Mouse (Mus musculus) lung, postnatal 0 days (tissue): ENCODE measurements around the gene Cldn14. TPM values are rescaled to one million over a fixed set of nuclear protein-coding genes. Genes with fewer than 3 reads are reported as not detected.

Experiments
- ATAC-seq: fragments of 200-750 bp; cut with Nextera tagmentation; 2 replicates; pipeline ENCODE4 v1.8.0; 2017; ENCODE audit warnings: moderate library complexity
- DNase-seq: peaks from one replicate; pipeline ENCODE4 v3.0.0-alpha.2; 2016; ENCODE audit warnings: low spot score
- H3K27ac ChIP-seq: fragments of 300-500 bp; sonication (generic); 2 replicates; pipeline ENCODE4 v1.5.1; 2014; ENCODE audit warnings: antibody characterized with exemption, mild to moderate bottlenecking, low read length, mixed read lengths
- H3K27me3 ChIP-seq: fragments of 300-500 bp; sonication (generic); replicated peaks from 2 replicates; pipeline ENCODE4 v1.6.1; 2014; ENCODE audit warnings: low read length, mixed read lengths; ENCODE audit not compliant: insufficient read depth
- H3K36me3 ChIP-seq: fragments of 300-500 bp; sonication (generic); 2 replicates; pipeline ENCODE4 v1.6.1; 2014; ENCODE audit warnings: low read length, mixed read lengths; ENCODE audit not compliant: insufficient read depth
- H3K4me1 ChIP-seq: fragments of 300-500 bp; sonication (generic); 2 replicates; pipeline ENCODE4 v1.6.1; 2014; ENCODE audit warnings: antibody characterized with exemption, low read depth, low read length, mixed read lengths; ENCODE audit not compliant: insufficient read depth
- H3K4me2 ChIP-seq: fragments of 300-500 bp; sonication (generic); replicated peaks from 2 replicates; pipeline ENCODE4 v1.6.1; 2014; ENCODE audit warnings: low read depth, mild to moderate bottlenecking, low read length, moderate library complexity, mixed read lengths
- H3K4me3 ChIP-seq: fragments of 300-500 bp; sonication (generic); 2 replicates; pipeline ENCODE4 v1.5.1; 2014; ENCODE audit warnings: low read depth, low read length
- H3K9ac ChIP-seq: fragments of 300-500 bp; sonication (generic); replicated peaks from 2 replicates; pipeline ENCODE4 v1.6.1; 2014; ENCODE audit warnings: low read depth, mild to moderate bottlenecking
- H3K9me3 ChIP-seq: fragments of 300-500 bp; sonication (generic); 2 replicates; pipeline ENCODE4 v1.6.1; 2016; ENCODE audit warnings: low read length, mixed read lengths
- CTCF ChIP-seq: IDR thresholded peaks from 2 replicates; pipeline ENCODE4 v1.5.1; 2016; ENCODE audit warnings: antibody characterized with exemption, mild to moderate bottlenecking
- EP300 ChIP-seq: IDR thresholded peaks from 2 replicates; pipeline ENCODE4 v1.6.1; 2016; ENCODE audit warnings: antibody characterized with exemption, mild to moderate bottlenecking, control low read depth
- WGBS: fragments of 180-500 bp; shearing (Covaris S2); extraction: QIAGEN DNeasy Blood & Tissue Kit; methylation state at CpG from one replicate; pipeline ENCODE4 v1.1.7; 2014; 5-methylcytosine and 5-hydroxymethylcytosine counted together
- polyA plus RNA-seq: library from polyadenylated mRNA; unstranded; fragments of >200 nt; fragmentation: Nextera tagmentation; extraction: Ambion mirVana; gene quantifications from 2 replicates; pipeline ENCODE4 v1.2.1, GENCODE M21; 2015

Cldn14 gene
- polyA plus RNA-seq, 1 experiment from 2014 or later = not detected

DNA sequence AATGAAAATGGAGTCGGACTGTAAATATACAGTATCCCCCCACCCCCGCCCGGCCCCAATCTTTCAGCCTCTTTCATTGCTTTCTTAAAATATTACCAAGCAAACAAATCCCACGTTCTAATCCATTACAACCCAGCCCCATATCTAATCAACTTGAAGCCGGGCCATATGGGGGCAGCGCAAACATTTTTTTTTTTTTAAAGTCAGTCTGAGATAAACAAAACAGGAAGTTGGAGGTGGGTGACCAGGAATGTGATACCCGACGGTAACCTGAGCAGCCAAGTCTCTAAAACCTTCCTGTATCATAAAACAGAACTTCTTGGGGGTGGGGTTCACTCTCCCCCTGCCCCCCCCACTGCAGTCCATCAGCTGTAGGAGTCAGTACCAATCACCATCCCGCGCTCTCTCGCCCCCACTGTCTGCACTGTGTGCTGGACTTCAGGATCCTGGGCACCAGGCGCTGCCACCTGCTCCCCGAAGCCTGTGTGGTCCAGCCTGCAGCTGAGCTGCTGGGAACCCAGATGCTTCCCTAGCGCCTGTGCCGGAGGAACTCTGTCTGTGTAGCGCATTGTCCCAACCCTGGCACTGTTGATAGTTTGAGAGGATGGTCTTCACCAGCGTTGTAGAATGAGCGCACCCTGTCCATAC, 32.6 kb upstream of the Cldn14 start:
- Histone ChIP-seq H3K9me3 (no peaks in the 10 kb centered on the region), H3K27ac (no peak overlapping the region), H3K4me2 (no peak overlapping the region), H3K27me3 (no peaks in the 10 kb centered on the region), H3K4me3 (no peak overlapping the region), H3K36me3 (no peaks in the 10 kb centered on the region), H3K9ac (no peak overlapping the region), H3K4me1 (no peaks in the 10 kb centered on the region)
- DNase-seq (no peak), ATAC-seq (no peak)
- TF ChIP-seq CTCF (no peak), EP300 (no peak)
- 51% methylated on average over 18 of the region's 18 CpGs for WGBS

DNA sequence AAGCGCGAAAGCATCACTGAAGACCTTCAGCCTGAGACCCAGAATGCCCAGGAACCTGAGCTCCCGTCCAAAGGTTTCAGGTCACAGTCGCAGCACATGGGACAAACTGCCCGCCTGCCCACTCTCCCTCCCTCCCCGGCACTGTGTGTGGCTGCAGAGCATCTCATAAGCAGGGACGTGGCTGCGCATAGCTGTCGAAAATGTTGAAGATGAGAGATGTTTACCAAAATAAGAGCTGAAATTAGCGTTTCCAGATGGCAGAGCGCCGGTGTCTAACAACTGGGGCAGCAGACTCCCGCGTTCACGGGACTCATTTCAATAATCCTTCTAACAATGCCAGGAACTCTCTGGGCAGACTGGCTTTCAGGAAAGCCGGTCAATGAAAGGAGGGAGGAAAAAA, 31.8 kb upstream of the Cldn14 start:
- H3K4me1 ChIP-seq = no peaks in the 10 kb centered on the region
- no peak for ATAC-seq
- WGBS = 33% methylated on average over 16 of the region's 16 CpGs
- H3K27me3 ChIP-seq = no peaks in the 10 kb centered on the region
- no peak overlapping the region for H3K27ac ChIP-seq
- H3K9me3 ChIP-seq = no peaks in the 10 kb centered on the region
- H3K4me3 ChIP-seq = no peak overlapping the region
- H3K9ac ChIP-seq = no peak overlapping the region
- no peak for TF ChIP-seq EP300
- no peak for TF ChIP-seq CTCF
- H3K36me3 ChIP-seq = no peaks in the 10 kb centered on the region
- no peak overlapping the region for H3K4me2 ChIP-seq
- no peak for DNase-seq

DNA sequence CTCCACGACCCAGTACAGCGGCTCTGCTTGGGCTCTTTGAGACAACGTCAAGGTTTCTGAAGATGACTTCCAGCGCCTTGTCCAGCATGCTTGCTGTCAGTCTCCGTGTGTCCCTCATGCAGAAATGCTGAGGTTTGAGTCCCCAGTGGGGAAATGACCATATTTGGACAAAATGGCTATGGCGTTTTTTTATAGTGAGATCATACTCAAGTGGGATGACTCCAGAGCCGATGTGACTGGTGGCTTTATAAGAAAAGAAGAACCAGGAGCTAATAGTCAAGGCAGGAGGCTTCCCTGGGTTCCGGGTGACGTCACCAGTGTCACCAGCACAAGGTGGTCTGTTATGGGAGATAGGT, 30.3 kb upstream of the Cldn14 start:
- H3K4me1 ChIP-seq = no peaks in the 10 kb centered on the region
- WGBS = 71% methylated on average over 9 of the region's 9 CpGs

DNA sequence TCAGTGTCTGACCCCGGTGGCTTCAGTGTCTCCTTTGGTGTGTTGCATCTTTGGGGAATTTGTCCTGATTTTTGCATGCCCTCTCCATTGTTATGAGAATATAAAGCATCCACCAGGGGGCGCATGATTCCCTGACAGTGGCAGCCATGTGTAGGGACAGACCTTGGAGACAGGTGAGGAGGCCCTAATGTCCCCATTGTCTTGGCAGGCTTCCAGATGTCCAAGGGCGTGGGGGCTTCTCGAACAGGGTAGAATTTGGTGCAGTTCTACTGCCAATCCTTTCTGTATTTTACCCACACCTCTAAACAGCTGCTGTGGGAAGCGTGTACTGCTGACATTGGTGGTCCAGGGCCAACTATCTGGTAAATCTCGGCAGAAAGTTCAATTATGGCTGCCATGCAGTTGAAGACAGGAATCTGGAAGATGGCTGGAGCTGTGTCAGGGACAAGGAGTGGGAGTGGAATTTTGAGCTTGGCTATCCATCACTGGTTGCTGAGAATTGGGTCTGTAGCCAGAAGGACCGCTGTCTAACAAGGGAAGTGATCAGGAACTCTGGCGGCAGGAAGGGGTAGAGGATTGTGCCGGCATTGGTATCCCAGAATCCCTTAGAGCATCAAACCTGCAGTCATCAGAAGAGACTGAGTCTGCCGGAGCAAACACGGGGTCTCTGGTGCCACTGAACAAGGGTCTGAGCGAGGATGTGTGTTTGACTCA, 29.8 kb upstream of the Cldn14 start:
- ATAC-seq (peak; percentile 37; the same call in 1 of the 2 replicates), DNase-seq (peak; percentile 67)
- H3K36me3 ChIP-seq = no peaks in the 10 kb centered on the region
- 55% methylated on average over 12 of the region's 12 CpGs for WGBS
- H3K27me3 ChIP-seq = no peaks in the 10 kb centered on the region
- no peak for TF ChIP-seq EP300
- TF ChIP-seq CTCF = peak; percentile 88
- H3K4me3 ChIP-seq = no peak overlapping the region
- H3K4me2 ChIP-seq = no peak overlapping the region
- H3K9me3 ChIP-seq = no peaks in the 10 kb centered on the region
- H3K27ac ChIP-seq = no peak overlapping the region
- no peaks in the 10 kb centered on the region for H3K4me1 ChIP-seq
- H3K9ac ChIP-seq = no peak overlapping the region

More for the DNA sequence above, 30.3 kb upstream of the Cldn14 start:
- H3K9ac ChIP-seq = no peak overlapping the region
- ATAC-seq (no peak), DNase-seq (no peak)
- H3K36me3 ChIP-seq = no peaks in the 10 kb centered on the region
- no peaks in the 10 kb centered on the region for H3K9me3 ChIP-seq
- H3K27me3 ChIP-seq = no peaks in the 10 kb centered on the region
- TF ChIP-seq CTCF (no peak), EP300 (no peak)
- no peak overlapping the region for H3K4me3 ChIP-seq
- H3K27ac ChIP-seq = no peak overlapping the region
- H3K4me2 ChIP-seq = no peak overlapping the region

DNA sequence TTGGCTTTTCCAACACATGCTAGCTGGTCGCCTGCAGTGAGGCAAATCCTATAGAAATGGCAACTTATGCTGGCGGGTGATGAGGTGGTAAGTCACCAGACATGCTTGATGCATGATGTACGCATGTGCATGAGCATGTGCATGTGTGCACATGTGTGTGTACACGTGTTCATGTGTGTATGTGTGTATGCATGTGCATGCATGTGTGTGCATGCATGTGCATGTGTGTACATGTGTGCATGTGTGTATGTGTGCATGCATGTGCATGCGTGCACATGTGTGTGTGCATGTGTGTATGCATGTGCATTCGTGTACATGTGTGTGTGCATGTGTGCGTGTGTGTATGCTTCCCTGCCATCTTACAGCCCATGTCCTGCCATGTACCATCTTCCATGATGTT, 28.6 kb upstream of the Cldn14 start:
- 88% methylated on average over 7 of the region's 7 CpGs for WGBS
- no peak for DNase-seq
- H3K9ac ChIP-seq = no peak overlapping the region
- H3K4me2 ChIP-seq = no peak overlapping the region
- H3K9me3 ChIP-seq = no peaks in the 10 kb centered on the region
- ATAC-seq = no peak
- H3K27me3 ChIP-seq = no peaks in the 10 kb centered on the region
- H3K36me3 ChIP-seq = no peaks in the 10 kb centered on the region
- no peak for TF ChIP-seq EP300
- no peak for TF ChIP-seq CTCF
- no peaks in the 10 kb centered on the region for H3K4me1 ChIP-seq
- no peak overlapping the region for H3K27ac ChIP-seq
- H3K4me3 ChIP-seq = no peak overlapping the region

DNA sequence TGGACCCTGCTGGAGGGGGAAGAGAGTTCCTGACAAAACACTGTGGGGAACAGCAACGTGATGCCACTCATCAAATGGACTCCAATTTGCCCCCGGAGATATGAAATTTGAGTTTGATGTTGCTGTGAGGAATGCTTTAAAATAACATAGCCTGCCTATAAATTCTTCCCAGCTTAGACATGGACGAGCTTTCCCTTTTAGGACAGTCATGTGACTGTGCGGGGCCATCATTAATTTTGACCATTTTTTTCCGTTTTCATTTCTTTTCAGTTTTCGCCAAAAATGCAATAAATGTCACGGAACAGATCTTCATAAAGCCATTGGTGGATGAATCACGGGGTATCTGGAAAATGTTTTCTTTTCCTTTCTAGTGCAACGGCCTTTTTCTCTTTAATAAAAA, 25.5 kb upstream of the Cldn14 start:
- H3K9me3 ChIP-seq = no peaks in the 10 kb centered on the region
- no peak overlapping the region for H3K4me2 ChIP-seq
- no peak overlapping the region for H3K4me3 ChIP-seq
- no peak overlapping the region for H3K9ac ChIP-seq
- no peak for TF ChIP-seq EP300
- no peak for TF ChIP-seq CTCF
- ATAC-seq = no peak
- no peak overlapping the region for H3K27ac ChIP-seq
- H3K4me1 ChIP-seq = no peaks in the 10 kb centered on the region
- H3K36me3 ChIP-seq = no peaks in the 10 kb centered on the region
- no peak for DNase-seq
- WGBS = 56% methylated on average over 9 of the region's 9 CpGs
- H3K27me3 ChIP-seq = no peaks in the 10 kb centered on the region
